Mouse (Mus musculus) liver, embryonic 14.5 days (tissue): ENCODE results near the gene Ube2q2. TPM values are rescaled to one million over a fixed set of nuclear protein-coding genes. Genes with fewer than 3 reads are reported as not detected.
"Not testable (repeated sequence)": the region's sequence is repeated elsewhere in the genome, so short reads cannot be mapped to it uniquely, and the experiment has no call there.

Experiments used
- ATAC-seq: fragments of 200-750 bp; cut with Nextera tagmentation; 2 replicates; pipeline ENCODE4 v1.8.0; 2017; ENCODE audit warnings: moderate number of reproducible peaks, mild to moderate bottlenecking, moderate library complexity; ENCODE audit not compliant: insufficient read depth
- DNase-seq, 3 experiments: peaks; one replicate each; pipeline ENCODE4 v3.0.0-alpha.2; 2012 to 2013; ENCODE audit warnings: low read depth in 3 of 3, low spot score in 3 of 3
- H3K27ac ChIP-seq: fragments of 300-500 bp; sonication (generic); 2 replicates; pipeline ENCODE4 v1.5.1; 2014; ENCODE audit warnings: moderate library complexity, mild to moderate bottlenecking, control low read depth, inconsistent platforms
- H3K27me3 ChIP-seq: fragments of 300-500 bp; sonication (generic); 2 replicates; pipeline ENCODE4 v1.6.1; 2014; ENCODE audit warnings: mild to moderate bottlenecking, low read length, moderate library complexity; ENCODE audit not compliant: control insufficient read depth, insufficient read depth
- H3K36me3 ChIP-seq: fragments of 300-500 bp; sonication (generic); replicated peaks from 2 replicates; pipeline ENCODE4 v1.6.1; 2014; ENCODE audit warnings: low read depth; ENCODE audit not compliant: control insufficient read depth, insufficient read depth
- H3K4me1 ChIP-seq, 2 experiments: fragments of 200-500 bp in 1 of 2; fragments of 300-500 bp in 1 of 2; sonication (generic) in 1 of 2; replicated peaks; 2 replicates each; pipeline ENCODE4 v1.6.1; 2012 to 2014; ENCODE audit warnings: antibody characterized with exemption in 1 of 2, inconsistent platforms in 1 of 2, low read length in 1 of 2; ENCODE audit not compliant: control insufficient read depth in 2 of 2, insufficient read depth in 2 of 2
- H3K4me2 ChIP-seq: fragments of 300-500 bp; sonication (generic); 2 replicates; pipeline ENCODE4 v1.6.1; 2014; ENCODE audit warnings: low read depth, mild to moderate bottlenecking, control low read depth, moderate library complexity
- H3K4me3 ChIP-seq, 2 experiments: fragments of 200-500 bp in 1 of 2; fragments of 300-500 bp in 1 of 2; sonication (generic) in 1 of 2; 2 replicates each; pipeline ENCODE4 v1.5.1; 2012 to 2014; ENCODE audit warnings: low read depth in 2 of 2, low read length in 2 of 2, mild to moderate bottlenecking in 2 of 2, control low read depth in 1 of 2, inconsistent platforms in 1 of 2, moderate library complexity in 1 of 2; ENCODE audit not compliant: insufficient read depth in 1 of 2
- H3K9ac ChIP-seq: fragments of 300-500 bp; sonication (generic); replicated peaks from 2 replicates; pipeline ENCODE4 v1.6.1; 2014; ENCODE audit warnings: mild to moderate bottlenecking, control low read depth, moderate library complexity
- H3K9me3 ChIP-seq: fragments of 300-500 bp; sonication (generic); 2 replicates; pipeline ENCODE4 v1.6.1; 2016; ENCODE audit warnings: low read length, mixed read lengths; ENCODE audit not compliant: control insufficient read depth
- CTCF ChIP-seq: IDR thresholded peaks from 2 replicates; pipeline ENCODE4 v1.5.1; 2016; ENCODE audit warnings: antibody characterized with exemption, low read depth, control low read depth
- EP300 ChIP-seq: IDR thresholded peaks from 2 replicates; pipeline ENCODE4 v1.6.1; 2016; ENCODE audit warnings: antibody characterized with exemption, low read depth
- WGBS: fragments of 180-500 bp; shearing (Covaris S2); extraction: QIAGEN DNeasy Blood & Tissue Kit; methylation state at CpG from one replicate; pipeline ENCODE4 v1.1.7; 2014; ENCODE audit not compliant: insufficient replicate concordance; 5-methylcytosine and 5-hydroxymethylcytosine counted together
- polyA plus RNA-seq, 2 experiments: library from polyadenylated mRNA; depleted of rRNA in 1 of 2; stranded (reverse) in 1 of 2; unstranded in 1 of 2; fragments of >200 nt; fragmentation: Nextera tagmentation in 1 of 2; extraction: Ambion mirVana in 1 of 2; gene quantifications; 2 replicates each; pipeline versions ENCODE4 v1.2.1 to v1.2.3; 2012 to 2014

Ube2q2 gene
- polyA plus RNA-seq, 2 experiments, result 5.3 to 11.3 TPM

DNA sequence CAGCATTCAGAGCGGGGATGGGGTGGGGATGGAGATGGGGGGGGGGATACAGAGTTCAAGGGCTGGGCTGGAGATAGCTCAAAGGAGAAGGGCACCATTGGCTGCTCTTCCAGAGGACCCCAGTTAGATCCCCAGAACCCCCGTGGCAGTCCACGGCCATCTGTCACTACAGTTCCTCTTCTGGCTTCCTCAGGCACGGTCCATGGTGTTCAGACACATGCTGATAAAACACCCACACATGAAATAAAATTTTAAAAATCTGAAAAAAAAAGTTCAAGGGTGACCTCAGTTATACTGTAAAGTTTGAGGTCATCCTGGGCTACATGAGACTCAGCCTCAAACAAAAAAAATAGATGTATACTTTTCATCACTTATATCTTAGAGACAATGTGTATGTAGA is 99.8 kb downstream of the Ube2q2 start:
- Histone ChIP-seq H3K36me3 (no peaks in the 10 kb centered on the region), H3K4me1 (no peaks in the 10 kb centered on the region), H3K9ac (no peak overlapping the region), H3K4me2 (no peak overlapping the region), H3K27me3 (no peaks in the 10 kb centered on the region), H3K4me3 (no peak overlapping the region), H3K27ac (no peak overlapping the region), H3K9me3 (no peaks in the 10 kb centered on the region)
- no peak for TF ChIP-seq EP300
- ATAC-seq (no peak), DNase-seq (no peak)
- 27% methylated on average over 4 of the region's 4 CpGs for WGBS

DNA sequence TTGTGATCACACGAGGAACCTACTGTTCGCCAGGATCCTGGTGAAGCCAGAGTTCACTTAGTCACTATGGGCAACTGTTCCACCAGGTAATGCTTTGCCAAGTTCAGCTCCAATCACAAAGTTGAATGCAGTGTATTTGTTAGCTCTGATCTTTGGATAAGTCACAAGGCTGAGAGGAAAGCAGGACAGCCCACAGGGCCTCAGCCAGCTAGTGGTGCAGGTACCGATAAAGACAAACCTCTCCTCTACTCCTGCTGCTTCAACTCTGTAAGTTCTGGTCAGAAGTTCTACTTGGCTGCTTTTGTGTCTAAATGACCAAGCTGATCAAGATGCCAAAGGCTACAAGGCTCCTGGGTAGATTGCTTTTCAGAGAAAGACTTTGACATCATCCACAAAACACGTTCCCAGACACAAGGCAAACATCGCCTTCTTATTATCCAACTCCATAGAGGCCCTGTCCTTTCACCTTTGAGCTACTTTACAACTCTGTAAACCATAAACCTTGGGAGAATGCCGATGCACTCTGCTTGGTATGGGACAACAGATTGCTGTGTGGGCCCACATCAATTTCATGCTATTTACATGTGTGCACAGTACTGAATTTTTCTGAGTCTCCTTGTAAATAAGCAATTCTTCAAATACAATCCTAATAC is 102.1 kb downstream of the Ube2q2 start:
- no peak overlapping the region for H3K27ac ChIP-seq

DNA sequence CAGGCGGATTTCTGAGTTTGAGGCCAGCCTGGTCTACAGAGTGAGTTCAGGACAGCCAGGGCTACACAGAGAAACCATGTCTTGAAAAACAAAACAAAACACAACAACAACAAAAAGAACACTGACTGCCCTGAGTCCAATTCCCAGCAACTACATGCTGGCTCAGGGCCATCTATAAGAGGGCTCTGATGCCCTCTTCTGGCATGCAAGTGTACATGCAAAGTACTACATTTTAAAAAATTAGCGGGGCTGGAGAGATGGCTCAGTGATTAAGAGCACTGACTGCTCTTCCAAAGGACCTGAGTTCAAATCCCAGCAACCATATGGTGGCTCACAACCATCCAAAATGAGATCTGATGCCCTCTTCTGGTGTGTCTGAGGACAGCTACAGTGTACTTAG is 103.4 kb downstream of the Ube2q2 start:
- DNase-seq, ATAC-seq: not testable (repeated sequence)

More for the DNA sequence above, 102.1 kb downstream of the Ube2q2 start:
- 61% methylated on average over 6 of the region's 6 CpGs for WGBS
- Histone ChIP-seq H3K4me2 (no peak overlapping the region), H3K4me3 (no peak overlapping the region), H3K4me1 (no peaks in the 10 kb centered on the region), H3K9me3 (no peaks in the 10 kb centered on the region), H3K27me3 (no peaks in the 10 kb centered on the region), H3K9ac (no peak overlapping the region), H3K36me3 (no peaks in the 10 kb centered on the region)
- TF ChIP-seq CTCF, result no peak
- no peak for TF ChIP-seq EP300
- ATAC-seq (no peak), DNase-seq (no peak)

DNA sequence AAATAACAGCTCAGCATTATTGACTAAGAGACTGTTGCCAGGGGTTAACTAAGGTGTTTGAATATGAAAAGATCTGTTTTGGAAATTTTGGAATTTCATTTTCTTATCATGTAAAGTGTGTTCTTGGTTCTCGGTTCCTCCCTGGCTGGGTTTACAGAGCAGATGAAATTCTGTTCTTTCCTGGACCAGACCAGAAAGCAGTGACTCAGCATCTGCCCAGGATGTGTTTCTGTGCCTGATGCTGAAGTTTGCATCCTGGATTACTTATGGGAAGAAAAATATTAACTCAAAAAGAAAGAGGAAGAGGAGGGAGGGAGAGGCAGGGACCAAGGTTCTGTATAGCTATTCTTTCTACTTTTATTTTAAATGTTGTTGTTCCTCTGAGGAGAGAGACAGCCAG is 105.2 kb downstream of the Ube2q2 start:
- Histone ChIP-seq H3K4me1 (no peaks in the 10 kb centered on the region), H3K9me3 (no peaks in the 10 kb centered on the region), H3K36me3 (no peaks in the 10 kb centered on the region), H3K4me2 (no peak overlapping the region), H3K4me3 (no peak overlapping the region), H3K9ac (no peak overlapping the region), H3K27ac (no peak overlapping the region), H3K27me3 (no peaks in the 10 kb centered on the region)
- no peak for TF ChIP-seq EP300
- no peak for TF ChIP-seq CTCF
- DNase-seq (no peak), ATAC-seq (no peak)
- WGBS, result 25% methylated on average over 1 of the region's 1 CpGs

More for the DNA sequence above, 103.4 kb downstream of the Ube2q2 start:
- H3K4me3 ChIP-seq, H3K4me1 ChIP-seq, H3K27ac ChIP-seq, H3K27me3 ChIP-seq, H3K36me3 ChIP-seq, H3K9ac ChIP-seq, H3K9me3 ChIP-seq, H3K4me2 ChIP-seq: not testable (repeated sequence)
- peak; percentile 36; the same call in 1 of the 2 replicates for TF ChIP-seq CTCF
- 27% methylated on average over 2 of the region's 2 CpGs for WGBS

DNA sequence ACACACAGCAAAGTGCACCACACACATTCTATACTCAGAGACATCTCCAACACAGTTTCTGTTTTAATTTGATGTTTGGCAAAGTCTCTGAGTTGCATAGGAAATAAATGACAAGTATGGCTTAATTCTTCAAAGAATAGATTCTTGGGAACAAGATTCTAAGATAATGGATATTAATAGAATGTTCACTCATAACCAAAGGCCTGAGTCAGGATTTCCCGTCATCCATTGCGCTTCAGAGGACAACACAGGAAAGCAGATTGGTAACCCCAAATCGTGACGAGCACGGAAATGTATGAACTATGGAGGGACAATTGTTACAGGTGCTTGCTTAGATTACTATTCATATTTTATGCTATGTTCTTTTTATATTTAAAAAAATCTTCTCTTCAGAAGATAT is 106.4 kb downstream of the Ube2q2 start:
- Histone ChIP-seq H3K9me3 (no peaks in the 10 kb centered on the region), H3K9ac (no peak overlapping the region), H3K4me2 (no peak overlapping the region), H3K27ac (no peak overlapping the region), H3K4me1 (no peaks in the 10 kb centered on the region), H3K27me3 (no peaks in the 10 kb centered on the region), H3K36me3 (no peaks in the 10 kb centered on the region), H3K4me3 (no peak overlapping the region)
- TF ChIP-seq EP300 (no peak), CTCF (no peak)
- WGBS, result 63% methylated on average over 5 of the region's 5 CpGs
- ATAC-seq (no peak), DNase-seq (no peak)
